Mouse (Mus musculus): ENCODE measurements at regions not wholly inside any gene's neighbourhood (a gene's known extent, or its start where the extent isn't known, plus 50 kb on each side); places are given as distances from the start of the nearest gene placed in this dataset.
A peak's percentile ranks its signal among the peaks of the same experiment; 100 is the strongest.

GRCm38 (mm10) chr12:12528478-12528981, 266.6 kb downstream of the Fam49a start:
- ATAC-seq (ENCODE audit: low FRiP score) (no peak), DNase-seq (ENCODE audit: low spot score) (no peak)
- Histone ChIP-seq H3K4me1 (ENCODE audit: insufficient read depth, low read length) (no peaks in the 10 kb centered on the region), H3K4me2 (ENCODE audit: low read depth, low read length, poor library complexity, severe bottlenecking) (no peak overlapping the region), H3K9me3 (ENCODE audit: low read length) (no peaks in the 10 kb centered on the region), H3K4me3 (ENCODE audit: low read depth, low read length) (no peak overlapping the region), H3K9ac (replicated peaks; ENCODE audit: low read length, poor library complexity, severe bottlenecking) (no peak overlapping the region), H3K27me3 (ENCODE audit: insufficient read depth, low read length) (no peaks in the 10 kb centered on the region), H3K36me3 (ENCODE audit: insufficient read depth, low read length) (no peaks in the 10 kb centered on the region), H3K27ac (ENCODE audit: low read depth, low read length) (no peak overlapping the region)
- no peak for TF ChIP-seq CTCF (IDR thresholded peaks at IDR 0.05)
- 46% methylated on average over 3 of the region's 3 CpGs for WGBS

- Histone ChIP-seq H3K27me3 (ENCODE audit: insufficient read depth, low read length) (no peaks in the 10 kb centered on the region), H3K36me3 (ENCODE audit: insufficient read depth, low read length) (no peaks in the 10 kb centered on the region), H3K4me2 (ENCODE audit: low read depth, low read length, poor library complexity, severe bottlenecking) (no peak overlapping the region), H3K4me3 (ENCODE audit: low read depth, low read length) (no peak overlapping the region), H3K27ac (ENCODE audit: low read depth, low read length) (no peak overlapping the region), H3K9me3 (ENCODE audit: low read length) (no peaks in the 10 kb centered on the region), H3K4me1 (ENCODE audit: insufficient read depth, low read length) (no peaks in the 10 kb centered on the region), H3K9ac (replicated peaks; ENCODE audit: low read length, poor library complexity, severe bottlenecking) (no peak overlapping the region)
- ATAC-seq (ENCODE audit: low FRiP score) (no peak), DNase-seq (ENCODE audit: low spot score) (peak; percentile 29)
- no peak for TF ChIP-seq CTCF (IDR thresholded peaks at IDR 0.05)
- 24% methylated on average over 7 of the region's 7 CpGs for WGBS
These were observed 266.0 kb downstream of the Fam49a start for GRCm38 (mm10) chr12:12527766-12528477.

GRCm38 (mm10) chr12:12527366-12527765, 265.4 kb downstream of the Fam49a start:
- Histone ChIP-seq H3K4me2 (ENCODE audit: low read depth, low read length, poor library complexity, severe bottlenecking) (no peak overlapping the region), H3K9me3 (ENCODE audit: low read length) (no peaks in the 10 kb centered on the region), H3K27ac (ENCODE audit: low read depth, low read length) (no peak overlapping the region), H3K4me1 (ENCODE audit: insufficient read depth, low read length) (no peaks in the 10 kb centered on the region), H3K36me3 (ENCODE audit: insufficient read depth, low read length) (no peaks in the 10 kb centered on the region), H3K4me3 (ENCODE audit: low read depth, low read length) (no peak overlapping the region), H3K27me3 (ENCODE audit: insufficient read depth, low read length) (no peaks in the 10 kb centered on the region), H3K9ac (replicated peaks; ENCODE audit: low read length, poor library complexity, severe bottlenecking) (no peak overlapping the region)
- TF ChIP-seq CTCF (IDR thresholded peaks at IDR 0.05), result no peak
- ATAC-seq (ENCODE audit: low FRiP score), result no peak
- 76% methylated on average over 3 of the region's 3 CpGs for WGBS
- DNase-seq (ENCODE audit: low spot score), result no peak

- H3K27ac ChIP-seq (ENCODE audit: low read depth, low read length), result no peak overlapping the region
- H3K4me1 ChIP-seq (ENCODE audit: insufficient read depth, low read length), result no peaks in the 10 kb centered on the region
- H3K9me3 ChIP-seq (ENCODE audit: low read length), result no peaks in the 10 kb centered on the region
- no peak overlapping the region for H3K4me3 ChIP-seq (ENCODE audit: low read depth, low read length)
- ATAC-seq (ENCODE audit: low FRiP score) (no peak), DNase-seq (ENCODE audit: low spot score) (no peak)
- H3K9ac ChIP-seq (replicated peaks; ENCODE audit: low read length, poor library complexity, severe bottlenecking), result no peak overlapping the region
- H3K27me3 ChIP-seq (ENCODE audit: insufficient read depth, low read length), result no peaks in the 10 kb centered on the region
- no peak for TF ChIP-seq CTCF (IDR thresholded peaks at IDR 0.05)
- no peaks in the 10 kb centered on the region for H3K36me3 ChIP-seq (ENCODE audit: insufficient read depth, low read length)
- H3K4me2 ChIP-seq (ENCODE audit: low read depth, low read length, poor library complexity, severe bottlenecking), result no peak overlapping the region
- WGBS, result 95% methylated on average over 8 of the region's 8 CpGs
These were observed 258.4 kb downstream of the Fam49a start for GRCm38 (mm10) chr12:12520311-12520852.

GRCm38 (mm10) chr12:12518490-12519070, 256.6 kb downstream of the Fam49a start:
- no peak for TF ChIP-seq CTCF (IDR thresholded peaks at IDR 0.05)
- ATAC-seq (ENCODE audit: low FRiP score), result no peak
- Histone ChIP-seq H3K27ac (ENCODE audit: low read depth, low read length) (no peak overlapping the region), H3K4me1 (ENCODE audit: insufficient read depth, low read length) (no peaks in the 10 kb centered on the region), H3K4me3 (ENCODE audit: low read depth, low read length) (no peak overlapping the region), H3K27me3 (ENCODE audit: insufficient read depth, low read length) (no peaks in the 10 kb centered on the region), H3K9ac (replicated peaks; ENCODE audit: low read length, poor library complexity, severe bottlenecking) (no peak overlapping the region), H3K36me3 (ENCODE audit: insufficient read depth, low read length) (no peaks in the 10 kb centered on the region), H3K9me3 (ENCODE audit: low read length) (no peaks in the 10 kb centered on the region), H3K4me2 (ENCODE audit: low read depth, low read length, poor library complexity, severe bottlenecking) (no peak overlapping the region)
- no peak for DNase-seq (ENCODE audit: low spot score)
- 71% methylated on average over 5 of the region's 5 CpGs for WGBS

GRCm38 (mm10) chr12:12517020-12517419, 255.1 kb downstream of the Fam49a start:
- Histone ChIP-seq H3K4me1 (ENCODE audit: insufficient read depth, low read length) (no peaks in the 10 kb centered on the region), H3K27ac (ENCODE audit: low read depth, low read length) (no peak overlapping the region), H3K4me3 (ENCODE audit: low read depth, low read length) (no peak overlapping the region), H3K9ac (replicated peaks; ENCODE audit: low read length, poor library complexity, severe bottlenecking) (no peak overlapping the region), H3K9me3 (ENCODE audit: low read length) (no peaks in the 10 kb centered on the region), H3K4me2 (ENCODE audit: low read depth, low read length, poor library complexity, severe bottlenecking) (no peak overlapping the region), H3K36me3 (ENCODE audit: insufficient read depth, low read length) (no peaks in the 10 kb centered on the region), H3K27me3 (ENCODE audit: insufficient read depth, low read length) (no peaks in the 10 kb centered on the region)
- 93% methylated on average over 4 of the region's 4 CpGs for WGBS
- no peak for ATAC-seq (ENCODE audit: low FRiP score)
- DNase-seq (ENCODE audit: low spot score), result no peak
- no peak for TF ChIP-seq CTCF (IDR thresholded peaks at IDR 0.05)
